Mouse (Mus musculus) adrenal gland, adult (tissue): Measurements from ENCODE around the gene Gfral.

Experiments
- DNase-seq, 2 experiments: peaks; one replicate each; pipeline ENCODE4 v3.0.0; 2022 to 2023; ENCODE audit warnings: low spot score in 1 of 2; ENCODE audit not compliant: inconsistent age in 2 of 2

The Gfral gene

GRCm38 (mm10) chr9:76213557-76213956 is at the start of gene Gfral:
Gene Gfral (minus strand): TSS chr9:76213657.
- DNase-seq = no peak

- no peak for DNase-seq
Measured at GRCm38 (mm10) chr9:76257731-76258130, 44.3 kb upstream of the Gfral start.

- no peak for DNase-seq
Measured at GRCm38 (mm10) chr9:76252544-76252943, 39.1 kb upstream of the Gfral start.

GRCm38 (mm10) chr9:76252109-76252508 is 38.7 kb upstream of the Gfral start:
- no peak for DNase-seq

- DNase-seq = no peak
Measured at GRCm38 (mm10) chr9:76242322-76242721, 28.9 kb upstream of the Gfral start.

- DNase-seq = no peak
Measured at GRCm38 (mm10) chr9:76237946-76238345, 24.5 kb upstream of the Gfral start.

GRCm38 (mm10) chr9:76237243-76237642 is 23.8 kb upstream of the Gfral start:
- DNase-seq = peak; percentile 49 to 61

- DNase-seq = peak; percentile 49 to 88
Measured at GRCm38 (mm10) chr9:76236626-76237025, 23.2 kb upstream of the Gfral start.

- peak in 1 of 2 experiments; percentile 59 for DNase-seq
Measured at GRCm38 (mm10) chr9:76235945-76236503, 22.6 kb upstream of the Gfral start.

- no peak for DNase-seq
Measured at GRCm38 (mm10) chr9:76234899-76235298, 21.4 kb upstream of the Gfral start.

- DNase-seq = no peak
Measured at GRCm38 (mm10) chr9:76230400-76230799, 16.9 kb upstream of the Gfral start.

GRCm38 (mm10) chr9:76217178-76217975 is 3.9 kb upstream of the Gfral start:
- DNase-seq = peak in 1 of 2 experiments; percentile 55

GRCm38 (mm10) chr9:76214678-76215077 is 1.2 kb upstream of the Gfral start:
- DNase-seq = no peak

- DNase-seq = no peak
Measured at GRCm38 (mm10) chr9:76196917-76197316, 16.5 kb downstream of the Gfral start.

GRCm38 (mm10) chr9:76179221-76179620 is 34.2 kb downstream of the Gfral start:
- no peak for DNase-seq

GRCm38 (mm10) chr9:76172686-76173295 is 40.7 kb downstream of the Gfral start:
- no peak for DNase-seq

- DNase-seq = peak in 1 of 2 experiments; percentile 35
Measured at GRCm38 (mm10) chr9:76168355-76168754, 45.1 kb downstream of the Gfral start.

- no peak for DNase-seq
Measured at GRCm38 (mm10) chr9:76162446-76162845, 51.0 kb downstream of the Gfral start.

GRCm38 (mm10) chr9:76145593-76145992 is 67.9 kb downstream of the Gfral start:
- no peak for DNase-seq

- no peak for DNase-seq
Measured at GRCm38 (mm10) chr9:76138378-76139109, 74.9 kb downstream of the Gfral start.

- DNase-seq = no peak
Measured at GRCm38 (mm10) chr9:76134042-76134441, 79.4 kb downstream of the Gfral start.
